Mouse (Mus musculus) CH12.LX (cell line): Measurements from ENCODE around the gene Cachd1.

Experiments
- BHLHE40 ChIP-seq: IDR thresholded peaks from 2 replicates; pipeline ENCODE4 v1.6.1; 2011; ENCODE audit warnings: mild to moderate bottlenecking, low read depth, low read length, improper control_type of control experiment
- CTCF ChIP-seq, 2 experiments: IDR thresholded peaks in 1 of 2; conservative IDR thresholded peaks in 1 of 2; 2 replicates each; pipeline ENCODE4 v1.5.1; 2011 to 2012; ENCODE audit warnings: low read depth in 2 of 2, low read length in 2 of 2, improper control_type of control experiment in 1 of 2, inconsistent platforms in 1 of 2, mild to moderate bottlenecking in 1 of 2, moderate library complexity in 1 of 2
- E2F4 ChIP-seq: IDR thresholded peaks from 2 replicates; pipeline ENCODE4 v1.6.1; 2011; ENCODE audit warnings: low read depth, low read length, improper control_type of control experiment; ENCODE audit not compliant: insufficient replicate concordance
- JUND ChIP-seq: conservative IDR thresholded peaks from 2 replicates; pipeline ENCODE4 v1.6.1; 2011; ENCODE audit warnings: low read depth, low read length, improper control_type of control experiment
- KAT2A ChIP-seq: IDR thresholded peaks from 2 replicates; pipeline ENCODE4 v1.6.1; 2012; ENCODE audit warnings: low read length, improper control_type of control experiment, inconsistent platforms; ENCODE audit not compliant: insufficient replicate concordance
- MAFK ChIP-seq: IDR thresholded peaks from 2 replicates; pipeline ENCODE4 v1.6.1; 2011; ENCODE audit warnings: low read length, improper control_type of control experiment; ENCODE audit not compliant: insufficient replicate concordance
- MYC ChIP-seq: IDR thresholded peaks from 2 replicates; pipeline ENCODE4 v1.6.1; 2011; ENCODE audit warnings: low read depth, mild to moderate bottlenecking, improper control_type of control experiment, low read length
- POLR2A ChIP-seq: IDR thresholded peaks from 2 replicates; pipeline ENCODE4 v1.6.1; 2011; ENCODE audit warnings: low read depth, mild to moderate bottlenecking, improper control_type of control experiment, low read length
- POLR2AphosphoS2 ChIP-seq: IDR thresholded peaks from 2 replicates; pipeline ENCODE4 v1.6.1; 2011; ENCODE audit warnings: low read depth, low read length, improper control_type of control experiment
- TBP ChIP-seq: conservative IDR thresholded peaks from 2 replicates; pipeline ENCODE4 v1.6.1; 2011; ENCODE audit warnings: low read depth, low read length, improper control_type of control experiment
- UBTF ChIP-seq: IDR thresholded peaks from 2 replicates; pipeline ENCODE4 v1.6.1; 2012; ENCODE audit warnings: low read depth, mild to moderate bottlenecking, inconsistent platforms, low read length, improper control_type of control experiment, moderate library complexity
- ZMIZ1 ChIP-seq: IDR thresholded peaks from 2 replicates; pipeline ENCODE4 v1.6.1; 2012; ENCODE audit warnings: low read depth, mild to moderate bottlenecking, inconsistent platforms, low read length, improper control_type of control experiment

GRCm38 (mm10) chr4:100951876-100952275 lies 175.4 kb downstream of the Cachd1 start:
- TF ChIP-seq BHLHE40 (no peak), JUND (no peak), CTCF (conservative IDR thresholded peaks at IDR 0.05 in 1 of 2, IDR thresholded peaks at IDR 0.05 in 1 of 2; ENCODE audit: low read depth in 2 of 2, low read length in 2 of 2) (no peak), KAT2A (no peak), POLR2AphosphoS2 (no peak), POLR2A (no peak), MAFK (no peak), UBTF (no peak), TBP (no peak), E2F4 (no peak), ZMIZ1 (no peak), MYC (no peak)
